Mouse (Mus musculus) midbrain, embryonic 16.5 days (tissue): ENCODE data around the gene Arhgef19. TPM values are rescaled to one million over a fixed set of nuclear protein-coding genes. Genes with fewer than 3 reads are reported as not detected.

Source experiments
- ATAC-seq: fragments of 200-750 bp; cut with Nextera tagmentation; 2 replicates; pipeline ENCODE4 v1.8.0; 2017; ENCODE audit warnings: moderate TSS enrichment
- H3K27ac ChIP-seq: fragments of 300-500 bp; sonication (generic); 2 replicates; pipeline ENCODE4 v1.5.1; 2014; ENCODE audit warnings: mild to moderate bottlenecking, low read length, mixed read lengths
- H3K27me3 ChIP-seq: fragments of 300-500 bp; sonication (generic); 2 replicates; pipeline ENCODE4 v1.6.1; 2014; ENCODE audit warnings: low read depth, low read length, mixed read lengths; ENCODE audit not compliant: control insufficient read depth, insufficient read depth
- H3K36me3 ChIP-seq: fragments of 300-500 bp; sonication (generic); 2 replicates; pipeline ENCODE4 v1.6.1; 2014; ENCODE audit warnings: mild to moderate bottlenecking, low read length, moderate library complexity, mixed read lengths; ENCODE audit not compliant: control insufficient read depth, insufficient read depth
- H3K4me1 ChIP-seq: fragments of 300-500 bp; sonication (generic); 2 replicates; pipeline ENCODE4 v1.6.1; 2014; ENCODE audit warnings: mild to moderate bottlenecking, low read length, mixed read lengths; ENCODE audit not compliant: control insufficient read depth, insufficient read depth
- H3K4me2 ChIP-seq: fragments of 300-500 bp; sonication (generic); 2 replicates; pipeline ENCODE4 v1.6.1; 2014; ENCODE audit warnings: mild to moderate bottlenecking, low read length, mixed read lengths
- H3K4me3 ChIP-seq: fragments of 300-500 bp; sonication (generic); 2 replicates; pipeline ENCODE4 v1.5.1; 2014; ENCODE audit warnings: low read depth, mild to moderate bottlenecking, low read length, moderate library complexity, mixed read lengths
- H3K9ac ChIP-seq: fragments of 300-500 bp; sonication (generic); 2 replicates; pipeline ENCODE4 v1.6.1; 2014; ENCODE audit warnings: low read depth, low read length, mixed read lengths
- H3K9me3 ChIP-seq: fragments of 300-500 bp; sonication (generic); replicated peaks from 2 replicates; pipeline ENCODE4 v1.6.1; 2014; ENCODE audit warnings: mild to moderate bottlenecking, low read length, mixed read lengths; ENCODE audit not compliant: control insufficient read depth, poor library complexity, severe bottlenecking
- WGBS: fragments of 180-500 bp; shearing (Covaris S2); extraction: QIAGEN DNeasy Blood & Tissue Kit; methylation state at CpG from one replicate; pipeline ENCODE4 v1.1.7; 2014; 5-methylcytosine and 5-hydroxymethylcytosine counted together
- polyA plus RNA-seq: library from polyadenylated mRNA; unstranded; fragments of >200 nt; fragmentation: Nextera tagmentation; extraction: Ambion mirVana; gene quantifications from 2 replicates; pipeline ENCODE4 v1.2.1, GENCODE M21; 2015

Gene Arhgef19
- polyA plus RNA-seq, 1 experiment from 2014 or later: 1.3 TPM

GRCm38 (mm10) chr4:141282623-141283022, 43.3 kb downstream of the Arhgef19 start:
- no peak for ATAC-seq
- no peaks in the 10 kb centered on the region for H3K36me3 ChIP-seq
- H3K4me2 ChIP-seq: no peak overlapping the region
- peaks cover 9% of the 10 kb centered on the region for H3K27me3 ChIP-seq
- no peak overlapping the region for H3K4me3 ChIP-seq
- no peak overlapping the region for H3K27ac ChIP-seq
- H3K9me3 ChIP-seq: no peaks in the 10 kb centered on the region
- H3K4me1 ChIP-seq: peaks cover 6% of the 10 kb centered on the region
- H3K9ac ChIP-seq: no peak overlapping the region
- 49% methylated on average over 5 of the region's 5 CpGs for whole genome bisulfite sequencing

- WGBS: 66% methylated on average over 12 of the region's 12 CpGs
These were observed 44.0 kb downstream of the Arhgef19 start for GRCm38 (mm10) chr4:141283176-141283878.

GRCm38 (mm10) chr4:141283879-141284411, 44.6 kb downstream of the Arhgef19 start:
- no peak overlapping the region for H3K27ac ChIP-seq
- whole genome bisulfite sequencing: 16% methylated on average over 8 of the region's 8 CpGs
- no peak overlapping the region for H3K9ac ChIP-seq
- H3K4me2 ChIP-seq: no peak overlapping the region
- H3K36me3 ChIP-seq: no peaks in the 10 kb centered on the region
- no peak overlapping the region for H3K4me3 ChIP-seq
- ATAC-seq: no peak
- peaks cover 12% of the 10 kb centered on the region for H3K27me3 ChIP-seq
- no peaks in the 10 kb centered on the region for H3K9me3 ChIP-seq
- H3K4me1 ChIP-seq: peaks cover 8% of the 10 kb centered on the region

More at GRCm38 (mm10) chr4:141283176-141283878, 44.0 kb downstream of the Arhgef19 start:
- Histone ChIP-seq H3K4me2 (no peak overlapping the region), H3K27ac (no peak overlapping the region), H3K27me3 (peaks cover 12% of the 10 kb centered on the region), H3K9me3 (no peaks in the 10 kb centered on the region), H3K4me3 (no peak overlapping the region), H3K36me3 (no peaks in the 10 kb centered on the region), H3K9ac (no peak overlapping the region), H3K4me1 (peaks cover 8% of the 10 kb centered on the region)
- ATAC-seq: no peak

GRCm38 (mm10) chr4:141284486-141284885, 45.2 kb downstream of the Arhgef19 start:
- H3K9me3 ChIP-seq: no peaks in the 10 kb centered on the region
- H3K9ac ChIP-seq: no peak overlapping the region
- ATAC-seq: no peak
- H3K4me3 ChIP-seq: no peak overlapping the region
- no peaks in the 10 kb centered on the region for H3K36me3 ChIP-seq
- H3K4me1 ChIP-seq: peaks cover 8% of the 10 kb centered on the region
- H3K27ac ChIP-seq: no peak overlapping the region
- H3K4me2 ChIP-seq: no peak overlapping the region
- H3K27me3 ChIP-seq: peaks cover 13% of the 10 kb centered on the region
- 63% methylated on average over 3 of the region's 3 CpGs for WGBS

GRCm38 (mm10) chr4:141285128-141285527, 45.8 kb downstream of the Arhgef19 start:
- no peak overlapping the region for H3K27ac ChIP-seq
- no peak overlapping the region for H3K4me2 ChIP-seq
- no peak for ATAC-seq
- H3K9ac ChIP-seq: no peak overlapping the region
- H3K36me3 ChIP-seq: no peaks in the 10 kb centered on the region
- H3K9me3 ChIP-seq: no peaks in the 10 kb centered on the region
- peaks cover 17% of the 10 kb centered on the region for H3K27me3 ChIP-seq
- WGBS: 15% methylated on average over 6 of the region's 8 CpGs
- H3K4me1 ChIP-seq: peaks cover 8% of the 10 kb centered on the region
- H3K4me3 ChIP-seq: no peak overlapping the region

- Histone ChIP-seq H3K9ac (no peak overlapping the region), H3K4me3 (no peak overlapping the region), H3K9me3 (no peaks in the 10 kb centered on the region), H3K27ac (no peak overlapping the region), H3K27me3 (peaks cover 17% of the 10 kb centered on the region), H3K4me1 (peaks cover 17% of the 10 kb centered on the region), H3K4me2 (no peak overlapping the region), H3K36me3 (no peaks in the 10 kb centered on the region)
- no peak for ATAC-seq
- WGBS: 13% methylated on average over 20 of the region's 20 CpGs
These were observed 47.7 kb downstream of the Arhgef19 start for GRCm38 (mm10) chr4:141286860-141287517.

- H3K27ac ChIP-seq: no peak overlapping the region
- 21% methylated on average over 15 of the region's 15 CpGs for WGBS
- ATAC-seq: no peak
- H3K27me3 ChIP-seq: peaks cover 17% of the 10 kb centered on the region
- no peak overlapping the region for H3K4me2 ChIP-seq
- H3K4me1 ChIP-seq: peaks cover 17% of the 10 kb centered on the region
- H3K9me3 ChIP-seq: no peaks in the 10 kb centered on the region
- no peak overlapping the region for H3K9ac ChIP-seq
- no peak overlapping the region for H3K4me3 ChIP-seq
- no peaks in the 10 kb centered on the region for H3K36me3 ChIP-seq
These were observed 48.3 kb downstream of the Arhgef19 start for GRCm38 (mm10) chr4:141287518-141288004.

- H3K27me3 ChIP-seq: peaks cover 17% of the 10 kb centered on the region
- ATAC-seq: 0 out of 2 replicates have a peak, but pooled peaks have one; percentile 16
- peaks cover 17% of the 10 kb centered on the region for H3K4me1 ChIP-seq
- no peak overlapping the region for H3K9ac ChIP-seq
- no peaks in the 10 kb centered on the region for H3K36me3 ChIP-seq
- H3K4me3 ChIP-seq: no peak overlapping the region
- no peak overlapping the region for H3K27ac ChIP-seq
- no peaks in the 10 kb centered on the region for H3K9me3 ChIP-seq
- no peak overlapping the region for H3K4me2 ChIP-seq
- WGBS: 36% methylated on average over 8 of the region's 8 CpGs
These were observed 48.9 kb downstream of the Arhgef19 start for GRCm38 (mm10) chr4:141288152-141288551.
